Mouse (Mus musculus): ENCODE measurements at regions not wholly inside any gene's neighbourhood (a gene's known extent, or its start where the extent isn't known, plus 50 kb on each side); places are given as distances from the start of the nearest gene placed in this dataset.

DNA sequence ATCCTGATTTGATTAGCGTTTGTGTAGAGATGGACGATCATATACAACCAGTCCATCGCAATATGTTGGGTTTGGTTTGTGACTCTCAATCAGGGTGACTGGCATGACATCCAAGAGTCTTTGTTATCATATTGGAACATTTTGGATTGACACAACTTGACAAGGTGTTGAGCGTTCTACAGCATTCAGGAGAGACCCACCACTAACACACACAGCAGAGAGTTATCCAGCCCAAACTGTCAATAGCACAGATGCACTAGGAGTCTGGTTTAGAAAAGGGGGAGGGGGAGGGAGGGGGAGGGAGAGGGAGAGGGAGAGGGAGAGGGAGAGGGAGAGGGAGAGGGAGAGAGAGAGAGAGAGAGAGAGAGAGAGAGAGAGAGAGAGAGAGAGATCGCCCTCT is 144.5 kb downstream of the Psat1 start:
- Histone ChIP-seq H3K36me3 (ENCODE audit: control insufficient read depth, insufficient read depth, low read length) (no peaks in the 10 kb centered on the region), H3K9ac (ENCODE audit: low read depth, low read length) (no peak overlapping the region), H3K27ac (no peak overlapping the region), H3K79me2 (replicated peaks; ENCODE audit: control insufficient read depth, insufficient read depth, low read length) (no peaks in the 10 kb centered on the region), H3K4me1 (ENCODE audit: control insufficient read depth, insufficient read depth, low read length) (no peaks in the 10 kb centered on the region), H3K27me3 (ENCODE audit: control insufficient read depth, insufficient read depth, low read length) (no peaks in the 10 kb centered on the region), H3K4me3 (no peak overlapping the region)
- DNase-seq, result no peak
- no peak for TF ChIP-seq POLR2A (IDR thresholded peaks at IDR 0.05; ENCODE audit: insufficient read depth, low read depth, low read length)
- no peak for TF ChIP-seq CTCF (IDR thresholded peaks at IDR 0.05)
- no peak for TF ChIP-seq EP300 (IDR thresholded peaks at IDR 0.05; ENCODE audit: insufficient read depth, low read depth, low read length)
- 77% methylated on average over 5 of the region's 5 CpGs for WGBS
- intact Hi-C loops (cut with DNase I), result loop anchor here (10.0 kb wide), 1 partner anchor 1818 kb away; no protein-coding TSS in a partner anchor

GRCm38 (mm10) chr19:15801811-15802486 is 145.2 kb downstream of the Psat1 start:
- Histone ChIP-seq H3K27me3 (ENCODE audit: control insufficient read depth, insufficient read depth, low read length) (no peaks in the 10 kb centered on the region), H3K79me2 (replicated peaks; ENCODE audit: control insufficient read depth, insufficient read depth, low read length) (no peaks in the 10 kb centered on the region), H3K27ac (no peak overlapping the region), H3K9ac (ENCODE audit: low read depth, low read length) (no peak overlapping the region), H3K4me3 (no peak overlapping the region), H3K4me1 (ENCODE audit: control insufficient read depth, insufficient read depth, low read length) (no peaks in the 10 kb centered on the region), H3K36me3 (ENCODE audit: control insufficient read depth, insufficient read depth, low read length) (no peaks in the 10 kb centered on the region)
- TF ChIP-seq POLR2A (IDR thresholded peaks at IDR 0.05; ENCODE audit: insufficient read depth, low read depth, low read length) (no peak), CTCF (IDR thresholded peaks at IDR 0.05) (peak; percentile 85), EP300 (IDR thresholded peaks at IDR 0.05; ENCODE audit: insufficient read depth, low read depth, low read length) (peak; percentile 55; the same call in 1 of the 2 replicates)
- intact Hi-C loops (cut with DNase I), result loop anchor here (10.0 kb wide), 1 partner anchor 1817 kb away; no protein-coding TSS in a partner anchor
- 2% methylated on average over 17 of the region's 17 CpGs for WGBS
- DNase-seq, result peak; percentile 63 to 70

DNA sequence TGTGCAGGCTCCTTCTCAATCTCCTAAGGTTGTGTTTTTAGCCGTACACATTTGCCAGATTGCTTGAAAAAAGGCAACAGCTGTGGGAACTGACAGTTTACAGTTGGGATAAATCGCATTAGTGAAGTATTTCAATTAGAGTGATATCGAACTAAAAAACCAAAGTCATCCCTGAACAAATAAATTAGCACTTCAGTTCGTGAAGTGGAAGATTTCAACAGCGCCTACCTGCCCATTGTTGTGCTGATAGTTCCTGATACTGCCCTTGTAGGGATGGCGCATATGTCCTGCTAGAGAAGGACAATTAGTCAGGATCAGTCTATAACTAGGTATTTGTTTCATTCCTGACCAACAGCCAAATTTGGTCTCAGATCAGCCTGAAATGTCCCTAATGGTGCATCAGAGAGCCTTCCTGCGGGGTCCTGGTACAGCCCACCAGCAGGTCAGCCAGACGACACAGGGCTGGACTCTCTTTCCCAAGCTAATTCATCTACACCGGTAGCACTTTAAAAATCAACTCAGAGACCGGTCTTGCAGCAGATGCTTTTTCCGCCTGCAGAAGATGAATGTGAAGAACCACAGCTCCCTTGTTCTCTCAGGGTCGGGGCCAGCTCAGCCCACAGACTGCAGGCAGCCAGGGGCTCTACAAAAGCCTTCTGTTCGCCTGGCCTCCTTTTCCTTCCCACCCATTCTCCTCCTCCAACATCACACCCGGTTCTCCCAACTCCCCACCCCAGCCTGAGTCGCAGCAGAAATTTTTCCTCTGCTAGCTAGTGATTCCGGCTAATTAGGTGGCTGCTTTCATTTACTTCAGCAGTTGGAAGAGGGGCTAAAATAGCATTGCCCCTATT is 146.1 kb downstream of the Psat1 start:
- no peaks in the 10 kb centered on the region for H3K36me3 ChIP-seq (ENCODE audit: control insufficient read depth, insufficient read depth, low read length)
- no peak for TF ChIP-seq POLR2A (IDR thresholded peaks at IDR 0.05; ENCODE audit: insufficient read depth, low read depth, low read length)
- 31% methylated on average over 16 of the region's 16 CpGs for WGBS
- H3K4me3 ChIP-seq, result no peak overlapping the region
- intact Hi-C loops (cut with DNase I), result loop anchor here (10.0 kb wide), 1 partner anchor 1816 kb away; no protein-coding TSS in a partner anchor
- no peaks in the 10 kb centered on the region for H3K79me2 ChIP-seq (replicated peaks; ENCODE audit: control insufficient read depth, insufficient read depth, low read length)
- H3K27ac ChIP-seq, result no peak overlapping the region
- peak; percentile 20 to 27 for DNase-seq
- H3K9ac ChIP-seq (ENCODE audit: low read depth, low read length), result no peak overlapping the region
- H3K27me3 ChIP-seq (ENCODE audit: control insufficient read depth, insufficient read depth, low read length), result no peaks in the 10 kb centered on the region
- H3K4me1 ChIP-seq (ENCODE audit: control insufficient read depth, insufficient read depth, low read length), result no peaks in the 10 kb centered on the region

- 33% methylated on average over 4 of the region's 4 CpGs for WGBS
- no peak overlapping the region for H3K9ac ChIP-seq (ENCODE audit: low read depth, low read length)
- DNase-seq, result no peak
These were observed 150.7 kb downstream of the Psat1 start for GRCm38 (mm10) chr19:15796466-15796865.

GRCm38 (mm10) chr19:15791942-15792341 is 155.2 kb downstream of the Psat1 start:
- Histone ChIP-seq H3K4me3 (no peak overlapping the region), H3K9ac (ENCODE audit: low read depth, low read length) (no peak overlapping the region), H3K27ac (no peak overlapping the region), H3K4me1 (ENCODE audit: control insufficient read depth, insufficient read depth, low read length) (no peaks in the 10 kb centered on the region), H3K27me3 (ENCODE audit: control insufficient read depth, insufficient read depth, low read length) (no peaks in the 10 kb centered on the region), H3K36me3 (ENCODE audit: control insufficient read depth, insufficient read depth, low read length) (no peaks in the 10 kb centered on the region), H3K79me2 (replicated peaks; ENCODE audit: control insufficient read depth, insufficient read depth, low read length) (no peaks in the 10 kb centered on the region)
- no peak for TF ChIP-seq EP300 (IDR thresholded peaks at IDR 0.05; ENCODE audit: insufficient read depth, low read depth, low read length)
- TF ChIP-seq POLR2A (IDR thresholded peaks at IDR 0.05; ENCODE audit: insufficient read depth, low read depth, low read length), result no peak
- TF ChIP-seq CTCF (IDR thresholded peaks at IDR 0.05), result no peak
- DNase-seq, result no peak
- 81% methylated on average over 4 of the region's 4 CpGs for WGBS
- intact Hi-C loops (cut with DNase I), result no loop called here

More at GRCm38 (mm10) chr19:15796466-15796865, 150.7 kb downstream of the Psat1 start:
- H3K4me1 ChIP-seq (ENCODE audit: control insufficient read depth, insufficient read depth, low read length), result no peaks in the 10 kb centered on the region
- H3K79me2 ChIP-seq (replicated peaks; ENCODE audit: control insufficient read depth, insufficient read depth, low read length), result no peaks in the 10 kb centered on the region
- no peak for TF ChIP-seq POLR2A (IDR thresholded peaks at IDR 0.05; ENCODE audit: insufficient read depth, low read depth, low read length)
- TF ChIP-seq CTCF (IDR thresholded peaks at IDR 0.05), result no peak
- TF ChIP-seq EP300 (IDR thresholded peaks at IDR 0.05; ENCODE audit: insufficient read depth, low read depth, low read length), result no peak
- no peaks in the 10 kb centered on the region for H3K36me3 ChIP-seq (ENCODE audit: control insufficient read depth, insufficient read depth, low read length)
- intact Hi-C loops (cut with DNase I), result no loop called here
- no peak overlapping the region for H3K27ac ChIP-seq
- H3K27me3 ChIP-seq (ENCODE audit: control insufficient read depth, insufficient read depth, low read length), result no peaks in the 10 kb centered on the region
- no peak overlapping the region for H3K4me3 ChIP-seq
